In the genomic region with DNA sequence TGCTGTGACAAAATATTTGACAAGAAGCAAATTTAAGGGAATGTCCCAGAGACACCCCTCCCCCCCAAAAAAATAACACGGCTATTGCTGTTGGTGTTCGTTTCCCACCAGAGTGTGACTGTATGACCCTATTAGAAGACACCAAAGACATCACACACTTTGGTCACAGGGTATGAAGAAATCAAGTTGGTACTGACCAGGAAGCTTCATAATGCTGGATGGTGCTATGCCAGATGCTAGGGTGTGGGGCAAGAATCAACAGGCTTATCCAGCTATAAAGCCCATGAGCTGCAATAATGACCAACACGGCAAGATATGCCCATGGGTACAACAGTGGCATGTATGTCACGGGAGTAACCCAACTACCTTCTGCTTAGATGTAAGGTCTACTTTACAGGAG, we compare ENCODE assay signal across 27 mouse cellular contexts.
"Had no signal": no experiment of that assay in that cellular context is flagged by ENCODE, and none has a peak within 500 bp of the region (broad histone marks: within the 10 kb centered on the region; RNA-seq: fewer than 3 reads in every experiment).

No protein-coding gene starts in this region.

- DNase-seq: cerebellum, adult 2 months; cerebellum, adult 8-10 months; cerebellum, adult 9-10 months; cerebellum, adult 9-11 months; cerebellum, postnatal 10 days; cerebellum, postnatal 14 days; cerebellum, postnatal 25 days; cerebellum, postnatal 36 days; embryo, embryonic 11 days; forebrain, postnatal 0 days; gastrocnemius, adult 2 months; gastrocnemius, postnatal 10 days; gastrocnemius, postnatal 14 days; gastrocnemius, postnatal 25 days; gastrocnemius, postnatal 36 days; heart, adult 18-20 months had no signal

- H3K27ac ChIP-seq: embryonic facial prominence, embryonic 10.5 days; embryonic facial prominence, embryonic 12.5 days; embryonic facial prominence, embryonic 13.5 days; embryonic facial prominence, embryonic 15.5 days; forebrain, embryonic 10.5 days; forebrain, embryonic 12.5 days; forebrain, embryonic 13.5 days; forebrain, embryonic 15.5 days; gastrocnemius, adult 2 months had no signal

- H3K9ac ChIP-seq: embryonic facial prominence, embryonic 12.5 days; embryonic facial prominence, embryonic 13.5 days; embryonic facial prominence, embryonic 15.5 days; forebrain, embryonic 12.5 days; forebrain, embryonic 13.5 days; forebrain, embryonic 15.5 days; forebrain, postnatal 0 days had no signal

- H3K4me2 ChIP-seq: embryonic facial prominence, embryonic 12.5 days; embryonic facial prominence, embryonic 13.5 days; embryonic facial prominence, embryonic 15.5 days; forebrain, embryonic 12.5 days; forebrain, embryonic 13.5 days; forebrain, embryonic 15.5 days had no signal

- H3K4me1 ChIP-seq: embryonic facial prominence, embryonic 12.5 days had no signal

- H3K27me3 ChIP-seq: embryonic facial prominence, embryonic 12.5 days; embryonic facial prominence, embryonic 13.5 days; embryonic facial prominence, embryonic 15.5 days; forebrain, embryonic 12.5 days; forebrain, embryonic 13.5 days; forebrain, embryonic 15.5 days had no signal

- H3K36me3 ChIP-seq: embryonic facial prominence, embryonic 10.5 days; embryonic facial prominence, embryonic 12.5 days; embryonic facial prominence, embryonic 13.5 days; embryonic facial prominence, embryonic 15.5 days; forebrain, embryonic 10.5 days; forebrain, embryonic 12.5 days; forebrain, embryonic 15.5 days had no signal

- ATAC-seq: forebrain, embryonic 13.5 days; forebrain, embryonic 14.5 days; forebrain, embryonic 15.5 days; forebrain, embryonic 16.5 days; forebrain, postnatal 0 days had no signal

- H3K9me3 ChIP-seq: embryonic facial prominence, embryonic 10.5 days; embryonic facial prominence, embryonic 12.5 days; embryonic facial prominence, embryonic 13.5 days; embryonic facial prominence, embryonic 15.5 days; forebrain, embryonic 10.5 days; forebrain, embryonic 12.5 days; forebrain, embryonic 13.5 days; forebrain, embryonic 15.5 days had no signal

- H3K4me3 ChIP-seq: embryonic facial prominence, embryonic 10.5 days; embryonic facial prominence, embryonic 12.5 days; embryonic facial prominence, embryonic 13.5 days; embryonic facial prominence, embryonic 15.5 days; erythroblast, embryonic 14.5 days; forebrain, embryonic 10.5 days; forebrain, embryonic 12.5 days; forebrain, embryonic 13.5 days; forebrain, embryonic 15.5 days; gastrocnemius, adult 2 months had no signal
